Mouse (Mus musculus) CH12.LX (cell line): Measurements from ENCODE around the gene Ppp2r5e. TPM values are rescaled to one million over a fixed set of nuclear protein-coding genes. Genes with fewer than 3 reads are reported as not detected.
A peak's percentile ranks its signal among the peaks of the same experiment; 100 is the strongest.

ENCODE experiments used
- DNase-seq: peaks from one replicate; pipeline ENCODE4 v3.0.0-alpha.2; 2013; ENCODE audit errors: extremely low read depth
- H3K27ac ChIP-seq: 2 replicates; pipeline ENCODE4 v1.5.1; 2012; ENCODE audit warnings: low read depth, mild to moderate bottlenecking, control low read depth, moderate library complexity; ENCODE audit not compliant: insufficient read depth
- H3K27me3 ChIP-seq: replicated peaks from 2 replicates; pipeline ENCODE3; 2012; ENCODE audit warnings: inconsistent platforms
- H3K36me3 ChIP-seq, 2 experiments: replicated peaks in 1 of 2; 2 replicates each; pipeline versions ENCODE3 to v1.6.1; 2012; ENCODE audit warnings: inconsistent platforms in 1 of 2, low read length in 1 of 2, mild to moderate bottlenecking in 1 of 2, mixed read lengths in 1 of 2, moderate library complexity in 1 of 2; ENCODE audit not compliant: control insufficient read depth in 1 of 2, insufficient read depth in 1 of 2
- H3K4me1 ChIP-seq, 2 experiments: 2 replicates each; pipeline ENCODE4 v1.6.1; 2012; ENCODE audit warnings: inconsistent platforms in 1 of 2, moderate library complexity in 1 of 2; ENCODE audit not compliant: insufficient read depth in 2 of 2, control insufficient read depth in 1 of 2
- H3K4me2 ChIP-seq: 2 replicates; pipeline ENCODE4 v1.6.1; 2012; ENCODE audit warnings: low read depth, mild to moderate bottlenecking, control low read depth; ENCODE audit not compliant: poor library complexity, insufficient read depth, severe bottlenecking
- H3K4me3 ChIP-seq, 3 experiments: fragments of 150-350 bp in 1 of 3; sonication (generic) in 1 of 3; replicated peaks in 1 of 3; 2 replicates each; pipeline versions ENCODE3 to v1.5.1; 2011 to 2012; ENCODE audit warnings: low read depth in 2 of 3, low read length in 2 of 3, mild to moderate bottlenecking in 2 of 3, moderate library complexity in 2 of 3, control low read depth in 1 of 3, improper control_type of control experiment in 1 of 3, inconsistent platforms in 1 of 3, mixed read lengths in 1 of 3; ENCODE audit not compliant: poor library complexity in 1 of 3
- H3K79me2 ChIP-seq: replicated peaks from 2 replicates; pipeline ENCODE4 v1.6.1; 2012; ENCODE audit warnings: mild to moderate bottlenecking, moderate library complexity; ENCODE audit not compliant: control insufficient read depth, poor library complexity, insufficient read depth, severe bottlenecking; ENCODE audit errors: extremely low read depth
- H3K9ac ChIP-seq: 2 replicates; pipeline ENCODE4 v1.6.1; 2012; ENCODE audit warnings: low read depth, mild to moderate bottlenecking, control low read depth, moderate library complexity; ENCODE audit not compliant: insufficient read depth
- H3K9me3 ChIP-seq: replicated peaks from 2 replicates; pipeline ENCODE3; 2012; ENCODE audit warnings: low read length, inconsistent platforms, mixed read lengths
- BHLHE40 ChIP-seq: IDR thresholded peaks from 2 replicates; pipeline ENCODE4 v1.6.1; 2011; ENCODE audit warnings: mild to moderate bottlenecking, low read depth, low read length, improper control_type of control experiment
- CHD1 ChIP-seq: IDR thresholded peaks from 2 replicates; pipeline ENCODE4 v1.6.1; 2012; ENCODE audit warnings: low read depth, low read length, improper control_type of control experiment, inconsistent platforms
- CTCF ChIP-seq, 2 experiments: IDR thresholded peaks in 1 of 2; conservative IDR thresholded peaks in 1 of 2; 2 replicates each; pipeline ENCODE4 v1.5.1; 2011 to 2012; ENCODE audit warnings: low read depth in 2 of 2, low read length in 2 of 2, improper control_type of control experiment in 1 of 2, inconsistent platforms in 1 of 2, mild to moderate bottlenecking in 1 of 2, moderate library complexity in 1 of 2
- ELF1 ChIP-seq: IDR thresholded peaks from 2 replicates; pipeline ENCODE4 v1.6.1; 2014; ENCODE audit warnings: low read depth, mild to moderate bottlenecking, inconsistent platforms, low read length, improper control_type of control experiment
- EP300 ChIP-seq: IDR thresholded peaks from 2 replicates; pipeline ENCODE4 v1.6.1; 2011; ENCODE audit warnings: low read length, improper control_type of control experiment
- ETS1 ChIP-seq: conservative IDR thresholded peaks from 2 replicates; pipeline ENCODE4 v1.6.1; 2012; ENCODE audit warnings: low read depth, mild to moderate bottlenecking, inconsistent platforms, low read length, improper control_type of control experiment, moderate library complexity
- GABPA ChIP-seq: IDR thresholded peaks from 2 replicates; pipeline ENCODE4 v1.6.1; 2012; ENCODE audit warnings: low read depth, low read length, improper control_type of control experiment, inconsistent platforms; ENCODE audit not compliant: insufficient replicate concordance
- IRF4 ChIP-seq: IDR thresholded peaks from 2 replicates; pipeline ENCODE4 v1.6.1; 2014; ENCODE audit warnings: low read depth, mild to moderate bottlenecking, inconsistent platforms, low read length, improper control_type of control experiment
- JUND ChIP-seq: conservative IDR thresholded peaks from 2 replicates; pipeline ENCODE4 v1.6.1; 2011; ENCODE audit warnings: low read depth, low read length, improper control_type of control experiment
- KAT2A ChIP-seq: IDR thresholded peaks from 2 replicates; pipeline ENCODE4 v1.6.1; 2012; ENCODE audit warnings: low read length, improper control_type of control experiment, inconsistent platforms; ENCODE audit not compliant: insufficient replicate concordance
- MAX ChIP-seq: IDR thresholded peaks from 2 replicates; pipeline ENCODE4 v1.6.1; 2011; ENCODE audit warnings: low read length, improper control_type of control experiment
- MAZ ChIP-seq: IDR thresholded peaks from 2 replicates; pipeline ENCODE4 v1.6.1; 2012; ENCODE audit warnings: low read depth, mild to moderate bottlenecking, inconsistent platforms, low read length, improper control_type of control experiment, moderate library complexity
- MXI1 ChIP-seq: IDR thresholded peaks from 2 replicates; pipeline ENCODE4 v1.6.1; 2011; ENCODE audit warnings: mild to moderate bottlenecking, low read depth, low read length, improper control_type of control experiment
- MYC ChIP-seq: IDR thresholded peaks from 2 replicates; pipeline ENCODE4 v1.6.1; 2011; ENCODE audit warnings: low read depth, mild to moderate bottlenecking, improper control_type of control experiment, low read length
- NELFE ChIP-seq: IDR thresholded peaks from 2 replicates; pipeline ENCODE4 v1.6.1; 2011; ENCODE audit warnings: low read depth, low read length, improper control_type of control experiment
- POLR2AphosphoS2 ChIP-seq: IDR thresholded peaks from 2 replicates; pipeline ENCODE4 v1.6.1; 2011; ENCODE audit warnings: low read depth, low read length, improper control_type of control experiment
- SIN3A ChIP-seq: IDR thresholded peaks from 2 replicates; pipeline ENCODE4 v1.6.1; 2012; ENCODE audit warnings: low read length, improper control_type of control experiment, inconsistent platforms
- SMC3 ChIP-seq: IDR thresholded peaks from 2 replicates; pipeline ENCODE4 v1.6.1; 2011; ENCODE audit warnings: low read depth, low read length, improper control_type of control experiment
- TBP ChIP-seq: conservative IDR thresholded peaks from 2 replicates; pipeline ENCODE4 v1.6.1; 2011; ENCODE audit warnings: low read depth, low read length, improper control_type of control experiment
- UBTF ChIP-seq: IDR thresholded peaks from 2 replicates; pipeline ENCODE4 v1.6.1; 2012; ENCODE audit warnings: low read depth, mild to moderate bottlenecking, inconsistent platforms, low read length, improper control_type of control experiment, moderate library complexity
- ZC3H11A ChIP-seq: IDR thresholded peaks from 2 replicates; pipeline ENCODE4 v1.6.1; 2012; ENCODE audit warnings: low read depth, mild to moderate bottlenecking, inconsistent platforms, low read length, improper control_type of control experiment
- ZKSCAN1 ChIP-seq: IDR thresholded peaks from 2 replicates; pipeline ENCODE4 v1.6.1; 2012; ENCODE audit warnings: low read depth, inconsistent platforms, low read length, improper control_type of control experiment, borderline replicate concordance
- dilution Hi-C: fragments of 300-500 bp; cut with MboI; formaldehyde crosslinking; loops from 2 replicates; pipeline ENCODE4 v1.14.3; 2020; ENCODE audit warnings: low sequenced_read_pairs; ENCODE audit not compliant: extremely low pct_unique_long_range_greater_than_20kb, extremely low pct_ligation_motif_present
- in situ Hi-C: fragments of 300-500 bp; cut with MboI; formaldehyde crosslinking; loops from 3 replicates; pipeline ENCODE4 v1.14.3; 2019; ENCODE audit warnings: low sequenced_read_pairs, low pct_ligation_motif_present, low pct_unique_long_range_greater_than_20kb, mixed read lengths
- polyA plus RNA-seq: library from polyadenylated mRNA; unstranded; fragments of >175 nt; gene quantifications from 2 replicates; pipeline ENCODE4 v1.2.1, GENCODE M21; 2012; ENCODE audit warnings: low read depth; ENCODE audit not compliant: insufficient read length
- total RNA-seq, 2 experiments: library from RNA; depleted of rRNA; stranded (reverse); fragments of 300-350 nt in 1 of 2; fragments of >200 nt in 1 of 2; gene quantifications; 2 replicates each; pipeline ENCODE4 v1.2.3; 2012 to 2014

Ppp2r5e gene
- total and polyA plus RNA-seq, 3 experiments: 9.3 to 21.7 (median 10.0) TPM

- Histone ChIP-seq H3K4me2 (no peak overlapping the region), H3K27me3 (no peaks in the 10 kb centered on the region), H3K9ac (no peak overlapping the region), H3K79me2 (no peaks in the 10 kb centered on the region), H3K4me3 (no peak overlapping the region), H3K36me3 (peaks cover 30 to 65% of the 10 kb centered on the region in 2 experiments), H3K27ac (no peak overlapping the region), H3K9me3 (no peaks in the 10 kb centered on the region), H3K4me1 (no peaks in the 10 kb centered on the region)
- in situ Hi-C loops: loop anchor here (5.0 to 10.0 kb wide), 2 partner anchors 184 to 307 kb away; no protein-coding TSS in a partner anchor
- no peak for DNase-seq
- dilution Hi-C loops: no loop called here
- TF ChIP-seq GABPA (no peak), ZKSCAN1 (no peak), CHD1 (no peak), ZC3H11A (no peak), CTCF (conservative IDR thresholded peaks at IDR 0.05 in 1 of 2, IDR thresholded peaks at IDR 0.05 in 1 of 2; ENCODE audit: low read depth in 2 of 2, low read length in 2 of 2) (peak in 1 of 2 experiments; percentile 34; a peak in 1 of 4 replicates), SMC3 (peak; percentile 25; the same call in 1 of the 2 replicates), MAZ (no peak), MXI1 (no peak), MAX (no peak)
These were observed 128.2 kb downstream of the Ppp2r5e start for GRCm38 (mm10) chr12:75467814-75468213.

GRCm38 (mm10) chr12:75467127-75467526 is 128.9 kb downstream of the Ppp2r5e start:
- H3K4me3 ChIP-seq: no peak overlapping the region
- DNase-seq: no peak
- no peaks in the 10 kb centered on the region for H3K4me1 ChIP-seq
- peaks cover 30 to 70% of the 10 kb centered on the region in 2 experiments for H3K36me3 ChIP-seq
- no peaks in the 10 kb centered on the region for H3K9me3 ChIP-seq
- dilution Hi-C loops: no loop called here
- in situ Hi-C loops: loop anchor here (5.0 to 10.0 kb wide), 2 partner anchors 185 to 308 kb away; no protein-coding TSS in a partner anchor
- no peaks in the 10 kb centered on the region for H3K27me3 ChIP-seq
- no peaks in the 10 kb centered on the region for H3K79me2 ChIP-seq
- H3K27ac ChIP-seq: no peak overlapping the region
- no peak overlapping the region for H3K9ac ChIP-seq
- no peak for TF ChIP-seq TBP
- no peak for TF ChIP-seq MYC
- TF ChIP-seq, all 38 proteins: peak for 0
- no peak overlapping the region for H3K4me2 ChIP-seq

GRCm38 (mm10) chr12:75466206-75466605 is 129.8 kb downstream of the Ppp2r5e start:
- H3K79me2 ChIP-seq: no peaks in the 10 kb centered on the region
- dilution Hi-C loops: no loop called here
- no peak for DNase-seq
- no peak overlapping the region for H3K4me2 ChIP-seq
- in situ Hi-C loops: loop anchor here (5.0 to 10.0 kb wide), 2 partner anchors 186 to 309 kb away; no protein-coding TSS in a partner anchor
- H3K4me1 ChIP-seq: no peaks in the 10 kb centered on the region
- peaks cover 34 to 75% of the 10 kb centered on the region in 2 experiments for H3K36me3 ChIP-seq
- no peak overlapping the region for H3K4me3 ChIP-seq
- TF ChIP-seq EP300 (no peak), POLR2AphosphoS2 (no peak), BHLHE40 (no peak), TBP (no peak), MYC (no peak), UBTF (no peak), ZKSCAN1 (no peak), ETS1 (no peak), MAZ (no peak), MXI1 (no peak), KAT2A (no peak), ELF1 (no peak), SIN3A (no peak), JUND (no peak), NELFE (no peak), IRF4 (no peak)
- H3K9ac ChIP-seq: no peak overlapping the region
- no peaks in the 10 kb centered on the region for H3K27me3 ChIP-seq
- no peaks in the 10 kb centered on the region for H3K9me3 ChIP-seq
- no peak overlapping the region for H3K27ac ChIP-seq
